Mouse (Mus musculus) hindbrain, embryonic 14.5 days (tissue): Measurements from ENCODE around the gene Slc16a1. TPM values are rescaled to one million over a fixed set of nuclear protein-coding genes. Genes with fewer than 3 reads are reported as not detected.

ENCODE experiments used
- ATAC-seq: fragments of 200-750 bp; cut with Nextera tagmentation; 2 replicates; pipeline ENCODE4 v1.8.0; 2017; ENCODE audit warnings: moderate number of reproducible peaks, mild to moderate bottlenecking, moderate TSS enrichment, moderate library complexity; ENCODE audit not compliant: low FRiP score
- DNase-seq: peaks from one replicate; pipeline ENCODE4 v3.0.0-alpha.2; 2015; ENCODE audit warnings: low spot score
- H3K27ac ChIP-seq: fragments of 300-500 bp; sonication (generic); 2 replicates; pipeline ENCODE4 v1.5.1; 2014; ENCODE audit warnings: mild to moderate bottlenecking, moderate library complexity
- H3K27me3 ChIP-seq: fragments of 300-500 bp; sonication (generic); 2 replicates; pipeline ENCODE4 v1.6.1; 2014; ENCODE audit warnings: mild to moderate bottlenecking, low read length, mixed read lengths; ENCODE audit not compliant: control insufficient read depth, insufficient read depth
- H3K36me3 ChIP-seq: fragments of 300-500 bp; sonication (generic); replicated peaks from 2 replicates; pipeline ENCODE4 v1.6.1; 2014; ENCODE audit not compliant: control insufficient read depth, insufficient read depth
- H3K4me1 ChIP-seq: fragments of 300-500 bp; sonication (generic); replicated peaks from 2 replicates; pipeline ENCODE4 v1.6.1; 2014; ENCODE audit warnings: antibody characterized with exemption, low read length, mixed read lengths; ENCODE audit not compliant: control insufficient read depth, insufficient read depth
- H3K4me2 ChIP-seq: fragments of 300-500 bp; sonication (generic); replicated peaks from 2 replicates; pipeline ENCODE4 v1.6.1; 2014; ENCODE audit warnings: mild to moderate bottlenecking, moderate library complexity
- H3K4me3 ChIP-seq: fragments of 300-500 bp; sonication (generic); replicated peaks from 2 replicates; pipeline ENCODE4 v1.5.1; 2014; ENCODE audit warnings: mild to moderate bottlenecking, low read length
- H3K9ac ChIP-seq: fragments of 300-500 bp; sonication (generic); 2 replicates; pipeline ENCODE4 v1.6.1; 2014
- H3K9me3 ChIP-seq: fragments of 300-500 bp; sonication (generic); 2 replicates; pipeline ENCODE4 v1.6.1; 2016; ENCODE audit warnings: low read length; ENCODE audit not compliant: control insufficient read depth
- WGBS: fragments of 180-500 bp; shearing (Covaris S2); extraction: QIAGEN DNeasy Blood & Tissue Kit; methylation state at CpG from one replicate; pipeline ENCODE4 v1.1.7; 2014; 5-methylcytosine and 5-hydroxymethylcytosine counted together
- polyA plus RNA-seq: library from polyadenylated mRNA; unstranded; fragments of >200 nt; fragmentation: Nextera tagmentation; extraction: Ambion mirVana; gene quantifications from 2 replicates; pipeline ENCODE4 v1.2.1, GENCODE M21; 2014

Slc16a1 gene
- polyA plus RNA-seq, 1 experiment from 2014 or later: 10.0 TPM

- ATAC-seq: peak; percentile 68
- Histone ChIP-seq H3K9ac (peak overlapping the region; percentile 82), H3K9me3 (no peaks in the 10 kb centered on the region), H3K4me1 (peaks cover 8% of the 10 kb centered on the region; the same call in 1 of the 2 replicates), H3K27me3 (no peaks in the 10 kb centered on the region), H3K27ac (no peak overlapping the region; the same call in 1 of the 2 replicates), H3K4me2 (peak overlapping the region; percentile 95), H3K36me3 (no peaks in the 10 kb centered on the region), H3K4me3 (peak overlapping the region; percentile 92)
- WGBS: 15% methylated on average over 38 of the region's 38 CpGs
- peak; percentile 40 for DNase-seq
Observed at GRCm38 (mm10) chr3:104637427-104638402, 753 bp upstream of the Slc16a1 start.

DNA sequence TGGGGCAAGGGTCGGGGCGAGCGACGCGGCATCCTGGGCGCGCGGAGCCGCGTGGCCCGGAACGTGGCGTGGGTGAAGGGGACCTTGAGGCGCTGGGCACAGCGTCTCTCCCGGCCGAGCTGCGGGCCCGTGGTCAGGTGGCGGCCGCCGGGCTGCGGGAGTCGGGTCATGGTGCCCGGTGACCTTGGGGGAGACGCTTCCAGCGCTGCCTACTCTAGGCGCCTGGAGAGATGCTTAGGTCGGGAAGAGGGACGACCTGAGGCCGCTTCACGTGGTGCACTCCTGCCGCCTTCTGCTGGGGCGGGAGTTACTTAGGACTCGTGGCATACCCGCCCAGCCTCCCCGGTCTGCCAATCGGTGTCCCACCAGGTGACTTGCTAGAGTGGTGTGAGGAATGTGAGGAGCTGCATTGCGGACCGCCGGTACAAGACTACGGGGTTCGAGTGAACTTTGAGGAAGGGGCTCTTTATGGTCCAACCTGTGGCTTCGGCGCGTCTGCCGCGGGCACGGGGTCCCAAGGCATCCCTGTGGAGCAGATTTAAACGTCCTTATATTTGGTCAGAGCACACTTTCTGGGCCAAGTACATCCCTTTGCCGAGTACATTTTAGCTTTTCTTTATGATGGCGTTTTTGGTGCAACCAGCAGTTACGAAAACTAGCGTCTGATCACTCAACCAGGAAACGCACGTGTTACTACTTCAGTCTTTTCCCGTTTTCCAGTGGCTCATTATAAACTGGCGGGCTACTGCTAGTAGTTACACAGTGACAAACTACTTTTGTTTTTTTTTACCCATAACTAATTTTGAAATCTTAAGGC lies 672 bp downstream of the Slc16a1 start:
- WGBS: 0% methylated on average over 57 of the region's 58 CpGs
- H3K4me3 ChIP-seq: peak overlapping the region; percentile 92
- peaks cover 8% of the 10 kb centered on the region; the same call in 1 of the 2 replicates for H3K4me1 ChIP-seq
- H3K9ac ChIP-seq: peak overlapping the region; percentile 82
- no peaks in the 10 kb centered on the region for H3K36me3 ChIP-seq
- DNase-seq (no peak), ATAC-seq (peak; percentile 34)
- H3K27me3 ChIP-seq: no peaks in the 10 kb centered on the region
- H3K4me2 ChIP-seq: peak overlapping the region; percentile 95
- peak overlapping the region; percentile 15; the same call in 1 of the 2 replicates for H3K27ac ChIP-seq
- no peaks in the 10 kb centered on the region for H3K9me3 ChIP-seq

DNA sequence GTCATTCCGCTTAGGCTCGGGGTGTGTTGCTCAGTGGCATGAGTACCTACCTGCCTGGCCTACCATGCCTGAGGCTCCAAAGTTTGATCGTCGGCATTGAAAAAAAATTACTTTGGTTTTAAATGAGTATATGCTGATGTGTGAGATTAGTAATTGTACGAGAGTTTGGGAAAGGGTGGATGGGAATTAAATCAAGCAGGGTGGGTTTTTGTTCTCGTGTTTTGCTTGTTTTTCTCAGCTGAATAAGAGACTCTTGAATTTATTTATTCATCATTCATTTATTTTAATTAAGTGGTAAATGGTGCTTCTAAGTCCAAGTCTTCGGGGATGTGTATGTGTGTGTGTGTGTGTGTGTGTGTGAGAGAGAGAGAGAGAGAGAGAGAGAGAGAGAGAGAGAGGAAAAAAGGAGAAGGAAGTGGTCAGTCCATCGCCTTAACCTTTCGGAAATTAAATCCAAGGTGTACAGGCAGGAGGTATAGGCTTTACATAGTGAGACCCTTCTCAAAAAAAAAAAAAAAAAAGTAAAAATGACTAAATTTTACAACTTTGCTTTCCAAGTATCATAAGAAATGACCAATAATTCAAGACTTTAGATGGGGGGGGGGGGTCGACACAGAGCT lies 1.4 kb downstream of the Slc16a1 start:
- WGBS: 19% methylated on average over 10 of the region's 10 CpGs
- H3K27ac ChIP-seq: no peak overlapping the region
- no peaks in the 10 kb centered on the region for H3K9me3 ChIP-seq
- H3K27me3 ChIP-seq: no peaks in the 10 kb centered on the region
- no peak overlapping the region for H3K9ac ChIP-seq
- DNase-seq: no peak
- no peaks in the 10 kb centered on the region for H3K36me3 ChIP-seq
- peak overlapping the region; percentile 95 for H3K4me2 ChIP-seq
- peaks cover 8% of the 10 kb centered on the region; the same call in 1 of the 2 replicates for H3K4me1 ChIP-seq
- peak overlapping the region; percentile 92 for H3K4me3 ChIP-seq
- ATAC-seq: no peak

- Histone ChIP-seq H3K9ac (no peak overlapping the region), H3K27ac (no peak overlapping the region), H3K4me1 (peaks cover 8% of the 10 kb centered on the region; the same call in 1 of the 2 replicates), H3K9me3 (no peaks in the 10 kb centered on the region), H3K36me3 (no peaks in the 10 kb centered on the region), H3K27me3 (no peaks in the 10 kb centered on the region), H3K4me2 (no peak overlapping the region), H3K4me3 (no peak overlapping the region)
- ATAC-seq (no peak), DNase-seq (no peak)
Observed at GRCm38 (mm10) chr3:104640855-104641254, 2.4 kb downstream of the Slc16a1 start.

- H3K4me3 ChIP-seq: no peak overlapping the region
- DNase-seq (no peak), ATAC-seq (no peak)
- H3K9me3 ChIP-seq: no peaks in the 10 kb centered on the region
- H3K27ac ChIP-seq: no peak overlapping the region
- 86% methylated on average over 1 of the region's 1 CpGs for whole genome bisulfite sequencing
- H3K4me1 ChIP-seq: peaks cover 8% of the 10 kb centered on the region; the same call in 1 of the 2 replicates
- H3K4me2 ChIP-seq: no peak overlapping the region
- no peaks in the 10 kb centered on the region for H3K27me3 ChIP-seq
- no peaks in the 10 kb centered on the region for H3K36me3 ChIP-seq
- no peak overlapping the region for H3K9ac ChIP-seq
Observed at GRCm38 (mm10) chr3:104641313-104641712, 2.8 kb downstream of the Slc16a1 start.

GRCm38 (mm10) chr3:104643113-104643512 lies 4.6 kb downstream of the Slc16a1 start:
- WGBS: 86% methylated on average over 4 of the region's 4 CpGs
- H3K4me3 ChIP-seq: no peak overlapping the region
- peaks cover 4% of the 10 kb centered on the region; the same call in 1 of the 2 replicates for H3K4me1 ChIP-seq
- no peak overlapping the region for H3K9ac ChIP-seq
- DNase-seq (no peak), ATAC-seq (no peak)
- H3K36me3 ChIP-seq: no peaks in the 10 kb centered on the region
- H3K9me3 ChIP-seq: no peaks in the 10 kb centered on the region
- H3K4me2 ChIP-seq: no peak overlapping the region
- no peak overlapping the region for H3K27ac ChIP-seq
- no peaks in the 10 kb centered on the region for H3K27me3 ChIP-seq

DNA sequence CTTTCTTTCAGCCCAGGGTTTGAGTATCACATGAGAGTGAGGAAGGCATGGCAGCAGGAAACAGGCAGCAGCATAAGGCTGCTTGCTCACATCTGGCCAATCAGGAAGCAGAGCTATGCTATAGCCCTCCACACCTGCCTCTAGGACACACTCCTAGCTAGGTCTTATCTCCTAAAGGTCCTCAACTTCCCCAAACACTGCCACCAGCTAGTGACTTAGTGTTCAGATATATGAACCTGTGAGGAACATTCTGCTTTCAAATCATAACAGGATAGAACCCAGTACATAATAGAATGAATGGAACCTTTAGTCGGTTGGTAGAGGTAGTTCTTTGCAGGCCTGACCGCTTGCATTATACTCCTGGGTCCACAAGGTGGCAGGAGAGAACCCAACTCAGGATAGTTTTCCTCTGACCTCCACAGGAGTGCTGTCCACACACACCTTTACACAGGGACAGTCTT lies 5.4 kb downstream of the Slc16a1 start:
- H3K9me3 ChIP-seq: no peaks in the 10 kb centered on the region
- DNase-seq (peak; percentile 80), ATAC-seq (0 out of 2 replicates have a peak, but pooled peaks have one; percentile 44)
- H3K4me2 ChIP-seq: no peak overlapping the region
- no peaks in the 10 kb centered on the region for H3K27me3 ChIP-seq
- no peak overlapping the region for H3K27ac ChIP-seq
- H3K9ac ChIP-seq: no peak overlapping the region
- H3K4me3 ChIP-seq: no peak overlapping the region
- H3K4me1 ChIP-seq: peaks cover 4% of the 10 kb centered on the region; the same call in 1 of the 2 replicates
- H3K36me3 ChIP-seq: no peaks in the 10 kb centered on the region
- 15% methylated on average over 2 of the region's 2 CpGs for WGBS

DNA sequence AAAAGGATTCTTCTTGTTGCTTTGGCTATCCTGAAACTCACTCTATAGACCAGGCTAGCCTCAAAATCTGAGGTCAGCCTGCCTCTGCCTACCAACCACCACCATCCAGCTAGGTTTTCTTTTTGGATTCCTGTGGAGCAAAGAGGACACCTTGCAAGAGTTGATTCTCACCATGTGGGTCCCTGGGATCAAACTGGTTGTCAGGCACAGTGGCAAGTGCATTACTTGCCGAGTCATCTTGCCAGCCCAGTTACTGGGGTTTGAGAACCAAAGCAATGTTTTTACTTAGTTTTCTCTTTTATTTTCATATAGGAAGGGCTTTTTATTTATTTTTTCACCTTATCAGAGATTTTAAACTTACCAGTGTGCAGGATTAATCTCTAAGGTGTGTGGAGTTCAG lies 5.9 kb downstream of the Slc16a1 start:
- H3K4me2 ChIP-seq: no peak overlapping the region
- no peak overlapping the region for H3K9ac ChIP-seq
- no peaks in the 10 kb centered on the region for H3K27me3 ChIP-seq
- ATAC-seq (no peak), DNase-seq (no peak)
- H3K27ac ChIP-seq: no peak overlapping the region
- H3K4me1 ChIP-seq: peaks cover under 1% of the 10 kb centered on the region; the same call in 1 of the 2 replicates
- WGBS: 94% methylated on average over 1 of the region's 1 CpGs
- no peak overlapping the region for H3K4me3 ChIP-seq
- no peaks in the 10 kb centered on the region for H3K36me3 ChIP-seq
- no peaks in the 10 kb centered on the region for H3K9me3 ChIP-seq
